Mouse (Mus musculus): ENCODE measurements around the gene Cacna1e.

DNA sequence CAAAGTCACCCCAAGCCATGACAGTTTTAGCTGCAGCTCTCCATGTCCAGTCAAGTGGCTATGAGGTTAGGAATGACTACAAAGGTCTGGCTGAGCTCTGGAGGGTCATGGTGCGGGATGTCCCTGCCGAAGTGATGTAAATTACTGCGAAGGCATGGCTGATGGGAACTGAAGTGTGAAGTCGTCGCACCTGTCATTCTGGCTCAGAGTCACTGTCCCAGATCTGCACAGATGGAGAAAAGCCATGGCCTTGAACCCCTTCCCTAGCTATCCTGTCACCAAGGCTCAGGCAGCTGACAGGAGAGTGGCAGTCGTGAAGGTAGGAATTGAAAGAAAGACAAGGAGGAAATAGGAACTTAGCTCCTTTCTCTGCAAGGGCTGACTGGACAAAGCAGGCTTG is 197.4 kb downstream of the Cacna1e start:
- TF ChIP-seq CTCF (IDR thresholded peaks at IDR 0.05; ENCODE audit: low read depth) (no peak), EP300 (IDR thresholded peaks at IDR 0.05; ENCODE audit: low read depth) (no peak)
